Mouse (Mus musculus) kidney, embryonic 14.5 days (tissue): ENCODE measurements around the gene Raph1. TPM values are rescaled to one million over a fixed set of nuclear protein-coding genes. Genes with fewer than 3 reads are reported as not detected.

Experiments used
- ATAC-seq: fragments of 200-750 bp; cut with Nextera tagmentation; 2 replicates; pipeline ENCODE4 v1.8.0; 2017; ENCODE audit warnings: moderate number of reproducible peaks, mild to moderate bottlenecking, moderate TSS enrichment, moderate library complexity; ENCODE audit not compliant: low FRiP score, low TSS enrichment
- H3K27ac ChIP-seq: fragments of 300-500 bp; sonication (generic); 2 replicates; pipeline ENCODE4 v1.5.1; 2014; ENCODE audit warnings: low read depth, mild to moderate bottlenecking, low read length, moderate library complexity, mixed read lengths
- H3K27me3 ChIP-seq: fragments of 300-500 bp; sonication (generic); 2 replicates; pipeline ENCODE4 v1.6.1; 2014; ENCODE audit warnings: mild to moderate bottlenecking, low read length; ENCODE audit not compliant: control insufficient read depth, insufficient read depth
- H3K36me3 ChIP-seq: fragments of 300-500 bp; sonication (generic); 2 replicates; pipeline ENCODE4 v1.6.1; 2014; ENCODE audit warnings: low read length, mixed read lengths; ENCODE audit not compliant: control insufficient read depth, insufficient read depth
- H3K4me1 ChIP-seq: fragments of 300-500 bp; sonication (generic); 2 replicates; pipeline ENCODE4 v1.6.1; 2014; ENCODE audit warnings: low read length, mixed read lengths; ENCODE audit not compliant: control insufficient read depth, insufficient read depth
- H3K4me2 ChIP-seq: fragments of 300-500 bp; sonication (generic); replicated peaks from 2 replicates; pipeline ENCODE4 v1.6.1; 2014; ENCODE audit warnings: low read depth, mild to moderate bottlenecking, low read length
- H3K4me3 ChIP-seq: fragments of 300-500 bp; sonication (generic); 2 replicates; pipeline ENCODE4 v1.5.1; 2014; ENCODE audit warnings: mild to moderate bottlenecking, low read length
- H3K9ac ChIP-seq: fragments of 300-500 bp; sonication (generic); 2 replicates; pipeline ENCODE4 v1.6.1; 2014; ENCODE audit warnings: low read depth, mild to moderate bottlenecking, low read length, moderate library complexity
- H3K9me3 ChIP-seq: fragments of 300-500 bp; sonication (generic); 2 replicates; pipeline ENCODE4 v1.6.1; 2016; ENCODE audit warnings: low read length; ENCODE audit not compliant: control insufficient read depth
- WGBS: fragments of 180-500 bp; shearing (Covaris S2); extraction: QIAGEN DNeasy Blood & Tissue Kit; methylation state at CpG from one replicate; pipeline ENCODE4 v1.1.7; 2014; 5-methylcytosine and 5-hydroxymethylcytosine counted together
- microRNA-seq: library from miRNA; unstranded; fragments of <30 nt; microRNA quantifications from one replicate; pipeline ENCODE4, GENCODE M21; 2016
- polyA plus RNA-seq: library from polyadenylated mRNA; unstranded; fragments of >200 nt; fragmentation: Nextera tagmentation; extraction: Ambion mirVana; gene quantifications from 2 replicates; pipeline ENCODE4 v1.2.1, GENCODE M21; 2014

Raph1 gene
- polyA plus RNA-seq, 1 experiment from 2014 or later = 45.1 TPM

GRCm38 (mm10) chr1:60432497-60432896 is 134.4 kb downstream of the Raph1 start:
- Histone ChIP-seq H3K4me3 (no peak overlapping the region), H3K9me3 (no peaks in the 10 kb centered on the region), H3K36me3 (no peaks in the 10 kb centered on the region), H3K27ac (no peak overlapping the region), H3K9ac (no peak overlapping the region), H3K4me2 (no peak overlapping the region), H3K4me1 (no peaks in the 10 kb centered on the region), H3K27me3 (no peaks in the 10 kb centered on the region)
- no peak for ATAC-seq
- WGBS = 11% methylated on average over 1 of the region's 1 CpGs

Small RNA genes within 50 kb of the gene (microRNA-seq; reads per million reads assigned to microRNA genes)
- gene Gm23762 = not detected

Other genes with a start within 250 kb of the Raph1 start
- gene Cyp20a1, start 223.8 kb downstream of the Raph1 start, polyA plus RNA-seq = 14.9 and 22.2 TPM in 2 replicates
- gene Abi2, start 157.5 kb downstream of the Raph1 start, polyA plus RNA-seq = 28.4 and 44.3 TPM in 2 replicates
- gene Cd28, start 149.7 kb upstream of the Raph1 start, polyA plus RNA-seq = 0.16 and 0.33 TPM in 2 replicates